Mouse (Mus musculus) MEL (cell line): ENCODE data around the gene Prdm16.

Source experiments
- CTCF ChIP-seq, 3 experiments: IDR thresholded peaks in 2 of 3; conservative IDR thresholded peaks in 1 of 3; 2 replicates each; pipeline ENCODE4 v1.5.1; 2011 to 2012; ENCODE audit warnings: low read length in 3 of 3, low read depth in 2 of 3, mild to moderate bottlenecking in 2 of 3, improper control_type of control experiment in 1 of 3, inconsistent platforms in 1 of 3, mixed read lengths in 1 of 3, moderate library complexity in 1 of 3; ENCODE audit not compliant: control insufficient read depth in 1 of 3, insufficient read depth in 1 of 3, poor library complexity in 1 of 3, severe bottlenecking in 1 of 3
- E2F4 ChIP-seq: IDR thresholded peaks from 2 replicates; pipeline ENCODE4 v1.6.1; 2011; ENCODE audit warnings: low read depth, low read length, improper control_type of control experiment, borderline replicate concordance
- EP300 ChIP-seq, 2 experiments: IDR thresholded peaks; 2 replicates each; pipeline ENCODE4 v1.6.1; 2011; ENCODE audit warnings: improper control_type of control experiment in 2 of 2, low read length in 2 of 2, low read depth in 1 of 2, mild to moderate bottlenecking in 1 of 2
- POLR2A ChIP-seq, 2 experiments: IDR thresholded peaks; 2 replicates each; pipeline ENCODE4 v1.6.1; 2011 to 2012; ENCODE audit warnings: low read length in 2 of 2, mild to moderate bottlenecking in 2 of 2, control low read depth in 1 of 2, improper control_type of control experiment in 1 of 2, low read depth in 1 of 2, moderate library complexity in 1 of 2; ENCODE audit not compliant: control insufficient read depth in 1 of 2, insufficient read depth in 1 of 2, poor library complexity in 1 of 2
- POLR2AphosphoS2 ChIP-seq: IDR thresholded peaks from 2 replicates; pipeline ENCODE4 v1.6.1; 2011; ENCODE audit warnings: low read length, improper control_type of control experiment
- POLR2AphosphoS5 ChIP-seq: IDR thresholded peaks from 2 replicates; pipeline ENCODE4 v1.6.1; 2012; ENCODE audit warnings: low read depth, borderline replicate concordance, mild to moderate bottlenecking, inconsistent platforms, low read length, moderate library complexity, mixed read lengths
- TAL1 ChIP-seq: IDR thresholded peaks from 2 replicates; pipeline ENCODE4 v1.6.1; 2012; ENCODE audit warnings: mild to moderate bottlenecking, inconsistent platforms, low read length, moderate library complexity, mixed read lengths
- TCF12 ChIP-seq: IDR thresholded peaks from 2 replicates; pipeline ENCODE4 v1.6.1; 2014; ENCODE audit warnings: low read depth, mild to moderate bottlenecking, inconsistent platforms, low read length, improper control_type of control experiment, moderate library complexity

DNA sequence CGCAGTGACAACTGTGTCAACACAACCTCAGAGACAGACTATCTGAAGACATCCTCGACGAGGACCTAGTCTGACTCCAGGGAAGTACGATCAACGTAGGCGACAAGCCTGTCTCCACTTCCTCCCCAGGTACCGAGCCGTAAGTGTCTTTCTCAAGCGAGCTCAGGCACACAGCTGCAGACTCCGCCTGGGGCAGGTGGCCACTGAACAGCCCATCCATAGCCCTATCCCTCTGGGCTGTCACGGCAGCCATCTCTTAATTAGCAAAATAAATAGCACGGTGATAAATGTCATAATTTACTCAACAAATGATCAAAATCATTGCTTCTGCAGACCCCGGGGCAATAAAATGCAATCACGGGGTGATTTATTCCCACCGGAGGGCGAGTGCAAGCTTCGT lies 112.8 kb downstream of the Prdm16 start:
- TF ChIP-seq EP300 (IDR thresholded peaks at IDR 0.05; ENCODE audit: low read depth in 1 of 2, low read length in 2 of 2) (no peak), TCF12 (no peak), CTCF (IDR thresholded peaks at IDR 0.05 in 2 of 3, conservative IDR thresholded peaks at IDR 0.05 in 1 of 3; ENCODE audit: control insufficient read depth in 1 of 3, insufficient read depth in 1 of 3, low read depth in 2 of 3, low read length in 3 of 3, poor library complexity in 1 of 3, severe bottlenecking in 1 of 3) (no peak), TAL1 (no peak), POLR2AphosphoS2 (no peak), POLR2A (IDR thresholded peaks at IDR 0.05; ENCODE audit: control insufficient read depth in 1 of 2, insufficient read depth in 1 of 2, low read depth in 1 of 2, low read length in 2 of 2, poor library complexity in 1 of 2) (no peak), POLR2AphosphoS5 (no peak), E2F4 (no peak)
